Mouse (Mus musculus): Measurements from ENCODE around the gene Ttc16.

- no peak for TF ChIP-seq CTCF (IDR thresholded peaks at IDR 0.05; ENCODE audit: borderline replicate concordance, insufficient read depth, low read depth, low read length)
- TF ChIP-seq POLR2A (IDR thresholded peaks at IDR 0.05; ENCODE audit: borderline replicate concordance, insufficient read depth, low read length) = no peak
Observed at GRCm38 (mm10) chr2:32750887-32751664, 24.4 kb downstream of the Ttc16 start.

Measured in cerebellum, adult 2 months (tissue).